Mouse (Mus musculus): ENCODE results near the gene Ctdsp2. TPM values are rescaled to one million over a fixed set of nuclear protein-coding genes. Genes with fewer than 3 reads are reported as not detected.

Ctdsp2 gene
- polyA plus RNA-seq, 1 experiment from 2014 or later: 15.7 TPM

- no peaks in the 10 kb centered on the region for H3K36me3 ChIP-seq
- no peak for ATAC-seq (ENCODE audit: low FRiP score)
- peak overlapping the region; percentile 90 for H3K4me2 ChIP-seq
- 38% methylated on average over 5 of the region's 5 CpGs for WGBS
- H3K9ac ChIP-seq (replicated peaks): no peak overlapping the region
- H3K27me3 ChIP-seq (replicated peaks): no peaks in the 10 kb centered on the region
- H3K4me1 ChIP-seq: peaks cover 93% of the 10 kb centered on the region
- no peak overlapping the region for H3K4me3 ChIP-seq (replicated peaks)
- no peaks in the 10 kb centered on the region for H3K9me3 ChIP-seq (replicated peaks)
- peak overlapping the region; percentile 34 for H3K27ac ChIP-seq (replicated peaks)
Observed at GRCm38 (mm10) chr10:126984189-126985004, 5.9 kb downstream of the Ctdsp2 start.

DNA sequence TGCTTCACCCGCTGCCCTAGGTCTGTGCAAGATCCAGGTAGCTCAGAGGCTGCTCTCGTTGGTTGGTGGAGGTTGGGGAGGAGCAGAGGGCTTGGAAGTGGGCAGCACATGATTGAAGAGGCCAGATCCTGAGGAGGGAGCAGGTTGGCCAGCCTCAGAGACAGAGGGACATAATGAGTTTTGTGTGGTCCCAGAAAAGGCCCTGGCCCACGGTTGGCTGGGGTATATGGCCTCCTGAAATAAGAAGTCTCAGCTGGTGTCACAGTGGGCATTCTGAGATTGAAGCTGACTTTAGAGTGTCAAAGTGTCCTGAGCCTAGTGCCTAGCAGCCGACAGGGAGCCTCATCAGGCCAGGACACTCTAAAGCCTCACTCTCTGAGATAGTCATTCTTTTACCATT is 6.6 kb downstream of the Ctdsp2 start:
- H3K9me3 ChIP-seq (replicated peaks): no peaks in the 10 kb centered on the region
- WGBS: 71% methylated on average over 4 of the region's 4 CpGs
- no peak overlapping the region for H3K4me3 ChIP-seq (replicated peaks)
- no peak for ATAC-seq (ENCODE audit: low FRiP score)
- H3K36me3 ChIP-seq: no peaks in the 10 kb centered on the region
- H3K27ac ChIP-seq (replicated peaks): peak overlapping the region; percentile 34; the same call in 1 of the 2 replicates
- no peaks in the 10 kb centered on the region for H3K27me3 ChIP-seq (replicated peaks)
- peak overlapping the region; percentile 90; the same call in 1 of the 2 replicates for H3K4me2 ChIP-seq
- H3K9ac ChIP-seq (replicated peaks): no peak overlapping the region
- peaks cover 96% of the 10 kb centered on the region for H3K4me1 ChIP-seq

GRCm38 (mm10) chr10:126985579-126985978 is 7.1 kb downstream of the Ctdsp2 start:
- WGBS: 92% methylated on average over 9 of the region's 9 CpGs
- H3K9me3 ChIP-seq (replicated peaks): no peaks in the 10 kb centered on the region
- H3K4me1 ChIP-seq: peaks cover 96% of the 10 kb centered on the region
- H3K4me2 ChIP-seq: no peak overlapping the region
- no peak overlapping the region for H3K27ac ChIP-seq (replicated peaks)
- H3K36me3 ChIP-seq: no peaks in the 10 kb centered on the region
- H3K4me3 ChIP-seq (replicated peaks): no peak overlapping the region
- ATAC-seq (ENCODE audit: low FRiP score): no peak
- no peak overlapping the region for H3K9ac ChIP-seq (replicated peaks)
- no peaks in the 10 kb centered on the region for H3K27me3 ChIP-seq (replicated peaks)

DNA sequence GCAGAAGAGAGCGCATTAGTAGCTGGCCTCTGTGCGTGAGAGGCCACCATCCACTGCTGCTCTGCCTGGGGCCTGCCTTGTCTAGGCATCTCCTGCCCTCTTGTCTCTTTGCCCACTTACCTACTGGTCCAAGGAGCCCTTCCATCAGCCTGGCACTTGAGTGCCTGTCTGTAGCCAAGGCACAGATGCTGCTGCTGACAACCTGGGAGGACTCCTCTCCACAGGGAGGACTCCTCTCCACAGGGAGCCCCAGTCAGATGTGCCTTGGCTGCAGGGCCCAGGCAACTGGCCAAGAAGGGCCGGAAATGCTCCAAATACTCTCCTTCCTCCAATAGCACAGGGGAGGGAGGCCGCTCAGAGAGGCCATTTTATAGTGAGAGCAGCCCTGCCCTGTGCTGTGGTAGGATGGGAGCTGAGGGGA is 8.0 kb downstream of the Ctdsp2 start:
- Histone ChIP-seq H3K9me3 (replicated peaks) (no peaks in the 10 kb centered on the region), H3K9ac (replicated peaks) (no peak overlapping the region), H3K4me3 (replicated peaks) (no peak overlapping the region), H3K4me2 (peak overlapping the region; percentile 1), H3K36me3 (no peaks in the 10 kb centered on the region), H3K4me1 (peaks cover 96% of the 10 kb centered on the region), H3K27me3 (replicated peaks) (no peaks in the 10 kb centered on the region), H3K27ac (replicated peaks) (peak overlapping the region; percentile 74)
- ATAC-seq (ENCODE audit: low FRiP score): peak; percentile 42
- 45% methylated on average over 4 of the region's 4 CpGs for WGBS

GRCm38 (mm10) chr10:126987183-126988118 is 8.9 kb downstream of the Ctdsp2 start:
- H3K27ac ChIP-seq (replicated peaks): peak overlapping the region; percentile 74

GRCm38 (mm10) chr10:126988513-126989165 is 10.1 kb downstream of the Ctdsp2 start:
- WGBS: 70% methylated on average over 5 of the region's 5 CpGs
- no peak for ATAC-seq (ENCODE audit: low FRiP score)
- Histone ChIP-seq H3K4me1 (peaks cover 78% of the 10 kb centered on the region), H3K4me3 (replicated peaks) (no peak overlapping the region), H3K9ac (replicated peaks) (no peak overlapping the region), H3K36me3 (peaks cover 15% of the 10 kb centered on the region), H3K27ac (replicated peaks) (no peak overlapping the region; the same call in 1 of the 2 replicates), H3K27me3 (replicated peaks) (no peaks in the 10 kb centered on the region), H3K9me3 (replicated peaks) (no peaks in the 10 kb centered on the region), H3K4me2 (no peak overlapping the region)

More at GRCm38 (mm10) chr10:126987183-126988118, 8.9 kb downstream of the Ctdsp2 start:
- Histone ChIP-seq H3K9me3 (replicated peaks) (no peaks in the 10 kb centered on the region), H3K9ac (replicated peaks) (no peak overlapping the region), H3K36me3 (peaks cover 3% of the 10 kb centered on the region; the same call in 1 of the 2 replicates), H3K4me2 (peak overlapping the region; percentile 1; the same call in 1 of the 2 replicates), H3K4me1 (peaks cover 90% of the 10 kb centered on the region), H3K4me3 (replicated peaks) (no peak overlapping the region), H3K27me3 (replicated peaks) (no peaks in the 10 kb centered on the region)
- ATAC-seq (ENCODE audit: low FRiP score): no peak
- WGBS: 67% methylated on average over 8 of the region's 8 CpGs

- H3K27me3 ChIP-seq (replicated peaks): no peaks in the 10 kb centered on the region
- no peak overlapping the region; the same call in 1 of the 2 replicates for H3K9ac ChIP-seq (replicated peaks)
- H3K27ac ChIP-seq (replicated peaks): no peak overlapping the region
- peak; percentile 64 for ATAC-seq (ENCODE audit: low FRiP score)
- no peak overlapping the region for H3K4me2 ChIP-seq
- no peaks in the 10 kb centered on the region for H3K9me3 ChIP-seq (replicated peaks)
- WGBS: 52% methylated on average over 7 of the region's 7 CpGs
- H3K4me1 ChIP-seq: peaks cover 60% of the 10 kb centered on the region
- H3K4me3 ChIP-seq (replicated peaks): no peak overlapping the region
- peaks cover 34% of the 10 kb centered on the region for H3K36me3 ChIP-seq
Observed at GRCm38 (mm10) chr10:126990313-126991056, 12.0 kb downstream of the Ctdsp2 start.

GRCm38 (mm10) chr10:126991676-126992075 is 13.2 kb downstream of the Ctdsp2 start:
- no peaks in the 10 kb centered on the region for H3K9me3 ChIP-seq (replicated peaks)
- H3K4me1 ChIP-seq: peaks cover 48% of the 10 kb centered on the region
- no peaks in the 10 kb centered on the region for H3K27me3 ChIP-seq (replicated peaks)
- H3K27ac ChIP-seq (replicated peaks): 0 out of 2 replicates have a peak overlapping the region, but pooled peaks have one; percentile 9
- no peak overlapping the region for H3K4me3 ChIP-seq (replicated peaks)
- H3K4me2 ChIP-seq: no peak overlapping the region
- ATAC-seq (ENCODE audit: low FRiP score): no peak
- H3K36me3 ChIP-seq: peaks cover 37% of the 10 kb centered on the region
- WGBS: 14% methylated on average over 3 of the region's 3 CpGs
- no peak overlapping the region for H3K9ac ChIP-seq (replicated peaks)

- H3K4me1 ChIP-seq: peaks cover 29% of the 10 kb centered on the region
- 78% methylated on average over 3 of the region's 3 CpGs for WGBS
- H3K36me3 ChIP-seq: peaks cover 52% of the 10 kb centered on the region
- no peak overlapping the region for H3K9ac ChIP-seq (replicated peaks)
- no peak overlapping the region for H3K4me2 ChIP-seq
- no peak for ATAC-seq (ENCODE audit: low FRiP score)
- H3K9me3 ChIP-seq (replicated peaks): no peaks in the 10 kb centered on the region
- no peak overlapping the region for H3K4me3 ChIP-seq (replicated peaks)
- H3K27ac ChIP-seq (replicated peaks): no peak overlapping the region
- H3K27me3 ChIP-seq (replicated peaks): no peaks in the 10 kb centered on the region
Observed at GRCm38 (mm10) chr10:126993621-126994020, 15.1 kb downstream of the Ctdsp2 start.

- Histone ChIP-seq H3K4me1 (no peaks in the 10 kb centered on the region), H3K4me3 (replicated peaks) (no peak overlapping the region), H3K27ac (replicated peaks) (no peak overlapping the region), H3K27me3 (replicated peaks) (no peaks in the 10 kb centered on the region), H3K9ac (replicated peaks) (no peak overlapping the region), H3K36me3 (peaks cover 60% of the 10 kb centered on the region), H3K9me3 (replicated peaks) (no peaks in the 10 kb centered on the region), H3K4me2 (no peak overlapping the region)
- 78% methylated on average over 13 of the region's 13 CpGs for WGBS
- ATAC-seq (ENCODE audit: low FRiP score): no peak
Observed at GRCm38 (mm10) chr10:126997340-126998113, 19.0 kb downstream of the Ctdsp2 start.
